Mouse (Mus musculus) neural tube, embryonic 15.5 days (tissue): ENCODE measurements around the gene Vmn1r181. TPM values are rescaled to one million over a fixed set of nuclear protein-coding genes. Genes with fewer than 3 reads are reported as not detected.
"Not testable (repeated sequence)": the region's sequence is repeated elsewhere in the genome, so short reads cannot be mapped to it uniquely, and the experiment has no call there.

Source experiments
- ATAC-seq: fragments of 200-750 bp; cut with Nextera tagmentation; 2 replicates; pipeline ENCODE4 v1.8.0; 2017; ENCODE audit warnings: mild to moderate bottlenecking, moderate TSS enrichment, moderate library complexity; ENCODE audit not compliant: low FRiP score
- H3K27ac ChIP-seq: fragments of 300-500 bp; sonication (generic); replicated peaks from 2 replicates; pipeline ENCODE4 v1.5.1; 2015; ENCODE audit warnings: mild to moderate bottlenecking, inconsistent platforms
- H3K27me3 ChIP-seq: fragments of 300-500 bp; sonication (generic); replicated peaks from 2 replicates; pipeline ENCODE4 v1.6.1; 2015; ENCODE audit warnings: inconsistent platforms
- H3K36me3 ChIP-seq: fragments of 300-500 bp; sonication (generic); 2 replicates; pipeline ENCODE4 v1.6.1; 2015; ENCODE audit warnings: inconsistent platforms
- H3K4me1 ChIP-seq: fragments of 300-500 bp; sonication (generic); 2 replicates; pipeline ENCODE4 v1.6.1; 2015; ENCODE audit warnings: inconsistent platforms
- H3K4me2 ChIP-seq: fragments of 300-500 bp; sonication (generic); 2 replicates; pipeline ENCODE4 v1.6.1; 2015; ENCODE audit warnings: inconsistent platforms, mild to moderate bottlenecking, moderate library complexity
- H3K4me3 ChIP-seq: fragments of 300-500 bp; sonication (generic); replicated peaks from 2 replicates; pipeline ENCODE4 v1.5.1; 2015; ENCODE audit warnings: mild to moderate bottlenecking, inconsistent platforms
- H3K9ac ChIP-seq: fragments of 300-500 bp; sonication (generic); replicated peaks from 2 replicates; pipeline ENCODE4 v1.6.1; 2015; ENCODE audit warnings: mild to moderate bottlenecking, inconsistent platforms
- H3K9me3 ChIP-seq: fragments of 300-500 bp; sonication (generic); replicated peaks from 2 replicates; pipeline ENCODE4 v1.6.1; 2016; ENCODE audit warnings: inconsistent platforms
- WGBS: fragments of 180-500 bp; shearing (Covaris S2); methylation state at CpG from one replicate; pipeline ENCODE4 v1.1.7; 2015; ENCODE audit warnings: mixed read lengths; 5-methylcytosine and 5-hydroxymethylcytosine counted together
- polyA plus RNA-seq: library from polyadenylated mRNA; unstranded; fragments of >200 nt; fragmentation: Nextera tagmentation; extraction: Ambion mirVana; gene quantifications from 2 replicates; pipeline ENCODE4 v1.2.1, GENCODE M21; 2015

Vmn1r181 gene
- not detected in 2 replicates for polyA plus RNA-seq

GRCm38 (mm10) chr7:23974315-23974714, at the start of gene Vmn1r181:
Gene Vmn1r181 (plus strand): TSS chr7:23974615.
- not testable (repeated sequence) for H3K4me3 ChIP-seq, H3K9ac ChIP-seq, H3K27ac ChIP-seq, H3K27me3 ChIP-seq, H3K36me3 ChIP-seq, H3K4me1 ChIP-seq, ATAC-seq, H3K4me2 ChIP-seq
- H3K9me3 ChIP-seq, result peaks cover 24% of the 10 kb centered on the region
- 86% methylated on average over 9 of the region's 9 CpGs for WGBS

GRCm38 (mm10) chr7:23926678-23927077, 47.7 kb upstream of the Vmn1r181 start, which contains the start of gene Vmn1r179:
Gene Vmn1r179 (plus strand): TSS chr7:23926978.
- H3K9me3 ChIP-seq, result peaks cover 15% of the 10 kb centered on the region; the same call in 1 of the 2 replicates
- no peaks in the 10 kb centered on the region for H3K36me3 ChIP-seq
- H3K4me1 ChIP-seq, result no peaks in the 10 kb centered on the region
- 57% methylated on average over 2 of the region's 2 CpGs for WGBS
- H3K4me3 ChIP-seq, result no peak within 1 kb of the TSS
- no peak within 1 kb of the TSS for H3K27ac ChIP-seq
- no peaks in the 10 kb centered on the region for H3K27me3 ChIP-seq
- H3K9ac ChIP-seq, result no peak within 1 kb of the TSS
- no peak within 1 kb of the TSS for H3K4me2 ChIP-seq
- no peak for ATAC-seq

GRCm38 (mm10) chr7:23950332-23950731, 24.1 kb upstream of the Vmn1r181 start, which contains the start of gene Vmn1r180:
Gene Vmn1r180 (plus strand): TSS chr7:23950632.
- Histone ChIP-seq H3K9me3 (0 out of 2 replicates have a peak, but pooled peaks cover 8% of the 10 kb centered on the region), H3K27me3 (no peaks in the 10 kb centered on the region), H3K4me2 (no peak within 1 kb of the TSS), H3K36me3 (no peaks in the 10 kb centered on the region), H3K9ac (no peak within 1 kb of the TSS), H3K4me3 (no peak within 1 kb of the TSS), H3K27ac (no peak within 1 kb of the TSS), H3K4me1 (no peaks in the 10 kb centered on the region)
- ATAC-seq, result no peak

- 57% methylated on average over 3 of the region's 3 CpGs for WGBS
- H3K9ac ChIP-seq, H3K4me3 ChIP-seq, H3K27me3 ChIP-seq, H3K27ac ChIP-seq, H3K36me3 ChIP-seq, H3K4me1 ChIP-seq, H3K4me2 ChIP-seq, ATAC-seq: not testable (repeated sequence)
- peaks cover 12% of the 10 kb centered on the region; the same call in 1 of the 2 replicates for H3K9me3 ChIP-seq
Observed at GRCm38 (mm10) chr7:23968044-23968443, 6.4 kb upstream of the Vmn1r181 start.

GRCm38 (mm10) chr7:24001391-24001790, 27.0 kb downstream of the Vmn1r181 start, which contains the start of gene V1rd19:
Gene V1rd19 (plus strand): TSS chr7:24001691.
- no peak within 1 kb of the TSS for H3K4me2 ChIP-seq
- H3K9me3 ChIP-seq, result peaks cover 3% of the 10 kb centered on the region; the same call in 1 of the 2 replicates
- H3K4me3 ChIP-seq, result no peak within 1 kb of the TSS
- no peak within 1 kb of the TSS for H3K27ac ChIP-seq
- ATAC-seq, result no peak
- no peaks in the 10 kb centered on the region for H3K4me1 ChIP-seq
- H3K9ac ChIP-seq, result no peak within 1 kb of the TSS
- no peaks in the 10 kb centered on the region for H3K36me3 ChIP-seq
- H3K27me3 ChIP-seq, result no peaks in the 10 kb centered on the region
- WGBS, result 66% methylated on average over 2 of the region's 2 CpGs

Other genes with a start within 250 kb of the Vmn1r181 start
- gene Vmn1r174, start 222.3 kb upstream of the Vmn1r181 start, polyA plus RNA-seq, result not detected in 2 replicates
- gene Vmn1r175, start 164.0 kb upstream of the Vmn1r181 start, polyA plus RNA-seq, result not detected in 2 replicates
- gene Vmn1r176, start 137.2 kb upstream of the Vmn1r181 start, polyA plus RNA-seq, result not detected in 2 replicates
- not detected in 2 replicates for gene Vmn1r177, start 108.2 kb upstream of the Vmn1r181 start, polyA plus RNA-seq
- not detected in 2 replicates for gene Vmn1r178, start 82.6 kb upstream of the Vmn1r181 start, polyA plus RNA-seq
- gene Vmn1r179, start 47.6 kb upstream of the Vmn1r181 start, polyA plus RNA-seq, result not detected in 2 replicates
- gene Vmn1r180, start 24.0 kb upstream of the Vmn1r181 start, polyA plus RNA-seq, result not detected in 2 replicates
- gene V1rd19, start 27.1 kb downstream of the Vmn1r181 start, polyA plus RNA-seq, result not detected in 2 replicates
- gene Vmn1r183, start 78.6 kb downstream of the Vmn1r181 start, polyA plus RNA-seq, result not detected in 2 replicates
- 31.6 and 33.4 TPM in 2 replicates for gene Zfp180, start 107.3 kb downstream of the Vmn1r181 start, polyA plus RNA-seq
- 10.4 and 12.2 TPM in 2 replicates for gene Zfp112, start 137.7 kb downstream of the Vmn1r181 start, polyA plus RNA-seq
- gene Zfp235, start 159.6 kb downstream of the Vmn1r181 start, polyA plus RNA-seq, result 24.4 and 24.7 TPM in 2 replicates
- 5.3 and 6.2 TPM in 2 replicates for gene Zfp114, start 200.4 kb downstream of the Vmn1r181 start, polyA plus RNA-seq
- 5.1 and 5.9 TPM in 2 replicates for gene Zfp111, start 236.8 kb downstream of the Vmn1r181 start, polyA plus RNA-seq